Mouse (Mus musculus): ENCODE results near the gene Hlcs.
"Not testable (repeated sequence)": the region's sequence is repeated elsewhere in the genome, so short reads cannot be mapped to it uniquely, and the experiment has no call there.

Hlcs gene

DNA sequence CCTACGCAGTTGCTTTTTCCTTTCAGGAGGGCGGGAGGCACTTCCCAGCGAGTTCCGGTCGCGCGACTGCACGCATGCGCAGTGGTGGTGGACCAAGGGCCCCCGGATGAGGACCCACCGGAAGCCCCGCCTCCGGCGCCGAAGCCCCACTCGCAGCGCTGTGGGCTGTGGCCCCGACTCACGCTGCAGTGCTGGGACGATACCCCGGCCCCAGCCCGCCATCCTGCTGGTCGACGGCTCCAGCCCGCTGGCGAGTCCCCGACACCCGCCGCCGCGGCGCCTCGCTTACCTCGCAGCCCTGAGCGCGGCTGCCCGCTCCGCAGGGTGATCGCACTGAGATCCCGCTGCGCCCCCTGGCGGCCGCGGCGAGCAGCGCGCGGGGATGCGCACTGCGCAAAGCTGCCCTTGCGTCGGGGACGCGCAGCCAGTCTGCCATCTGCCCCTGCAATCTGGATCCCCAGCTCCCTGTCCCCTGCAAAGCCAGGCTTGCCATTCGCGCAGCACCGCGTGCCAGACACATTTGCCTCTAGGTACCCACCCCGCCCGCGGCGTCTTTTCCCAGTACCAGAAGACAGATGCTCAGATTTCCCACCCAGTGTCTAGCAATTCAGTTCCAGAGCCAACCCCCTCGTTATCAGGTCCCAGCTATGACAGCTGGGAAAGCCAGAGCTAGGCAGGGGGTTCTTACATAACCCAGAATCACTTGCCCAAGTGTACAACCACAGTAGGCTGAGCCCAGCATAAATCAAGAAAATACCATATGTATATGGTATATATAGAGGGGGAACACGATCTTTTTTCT is at the start of gene Hlcs:
Gene Hlcs, minus strand, starts transcription at position 343 of the 802 bp plus-strand sequence.
- peak; percentile 98 for DNase-seq

DNA sequence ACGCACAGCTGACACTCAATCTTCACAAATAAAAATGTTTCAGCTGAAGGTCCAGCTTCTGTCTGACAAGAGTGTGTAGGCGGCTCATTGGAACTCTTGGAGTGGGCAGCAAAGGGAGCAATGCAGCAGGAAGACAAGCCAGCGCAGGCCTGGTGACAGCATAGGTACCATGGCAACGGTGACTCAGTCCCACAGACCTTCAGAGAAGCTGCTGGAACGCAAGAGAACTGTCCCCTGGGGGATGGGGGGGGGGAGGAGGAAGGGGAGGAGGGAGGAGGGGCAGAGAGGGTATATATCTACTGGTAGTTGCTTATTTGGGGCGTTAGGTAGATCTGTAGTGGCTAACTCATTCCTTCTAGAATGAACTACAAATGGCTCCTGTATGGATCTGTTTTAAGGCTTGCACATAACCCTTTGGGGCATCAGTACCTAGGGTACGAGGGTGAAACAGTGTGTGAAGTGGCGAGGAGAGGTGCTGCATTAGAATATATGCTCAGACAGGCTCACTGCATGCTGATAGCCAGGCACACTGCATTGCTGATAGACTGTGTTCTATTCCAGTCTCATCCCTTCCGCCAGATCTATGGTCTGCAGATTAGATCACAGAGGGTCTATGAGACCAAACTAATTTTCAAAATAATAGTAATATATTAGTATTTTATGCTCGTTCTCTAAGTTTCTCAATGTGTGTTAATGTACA is 49.0 kb upstream of the Hlcs start:
- no peak for DNase-seq

DNA sequence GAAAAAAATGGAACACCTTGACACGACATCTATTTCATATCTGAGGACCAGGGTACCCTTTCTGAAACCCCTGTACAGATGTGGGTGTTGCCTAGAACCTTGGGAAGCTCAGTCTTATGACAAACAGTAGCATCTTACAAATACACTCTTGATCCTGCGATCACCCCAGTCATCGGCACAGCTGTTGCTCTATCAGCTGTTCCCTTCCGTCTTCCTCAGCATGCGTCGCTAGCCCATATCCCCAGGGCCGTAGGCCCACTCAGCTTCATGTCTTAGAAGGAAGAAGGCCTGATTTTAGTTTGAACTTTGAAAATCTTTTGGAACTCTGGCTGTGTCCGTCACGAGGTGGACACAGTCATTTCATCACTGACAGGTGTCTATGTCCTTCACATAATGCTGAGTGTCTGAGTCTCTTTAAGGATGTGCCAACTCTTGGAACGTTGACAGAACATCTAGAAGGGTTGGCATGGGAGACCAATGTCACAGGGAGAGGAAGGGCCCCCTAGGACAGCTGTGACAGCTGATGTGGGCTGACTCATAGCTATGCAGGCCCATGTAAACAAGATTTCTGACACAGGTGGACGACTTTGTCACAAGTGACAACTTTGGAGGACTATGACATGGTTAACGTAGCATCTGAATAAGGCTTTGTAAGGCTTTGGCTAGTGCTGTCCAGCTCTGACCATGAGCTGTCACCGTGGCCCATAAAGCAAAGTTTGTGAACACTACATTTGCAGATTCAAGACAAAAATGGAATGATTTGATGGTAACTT is 47.4 kb upstream of the Hlcs start:
- no peak for DNase-seq

DNA sequence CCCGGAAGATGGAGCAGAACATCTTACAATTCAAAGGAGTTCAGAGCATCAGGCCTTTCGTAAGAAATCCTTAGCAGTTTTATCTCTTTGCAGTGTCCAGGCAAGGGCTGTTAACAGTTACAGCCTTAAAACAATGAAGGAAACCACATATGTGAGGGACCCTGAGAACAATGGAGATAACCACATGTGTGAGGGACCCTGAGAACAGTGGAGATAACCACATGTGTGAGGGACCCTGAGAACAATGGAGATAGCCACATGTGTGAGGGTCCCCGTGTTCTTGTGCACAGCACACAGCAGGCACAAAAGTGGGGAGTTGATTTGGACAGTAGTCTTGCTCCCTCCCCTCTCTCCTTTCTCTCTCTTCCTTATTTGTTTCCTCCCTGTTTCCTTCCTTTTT is 44.7 kb upstream of the Hlcs start:
- DNase-seq = no peak

DNA sequence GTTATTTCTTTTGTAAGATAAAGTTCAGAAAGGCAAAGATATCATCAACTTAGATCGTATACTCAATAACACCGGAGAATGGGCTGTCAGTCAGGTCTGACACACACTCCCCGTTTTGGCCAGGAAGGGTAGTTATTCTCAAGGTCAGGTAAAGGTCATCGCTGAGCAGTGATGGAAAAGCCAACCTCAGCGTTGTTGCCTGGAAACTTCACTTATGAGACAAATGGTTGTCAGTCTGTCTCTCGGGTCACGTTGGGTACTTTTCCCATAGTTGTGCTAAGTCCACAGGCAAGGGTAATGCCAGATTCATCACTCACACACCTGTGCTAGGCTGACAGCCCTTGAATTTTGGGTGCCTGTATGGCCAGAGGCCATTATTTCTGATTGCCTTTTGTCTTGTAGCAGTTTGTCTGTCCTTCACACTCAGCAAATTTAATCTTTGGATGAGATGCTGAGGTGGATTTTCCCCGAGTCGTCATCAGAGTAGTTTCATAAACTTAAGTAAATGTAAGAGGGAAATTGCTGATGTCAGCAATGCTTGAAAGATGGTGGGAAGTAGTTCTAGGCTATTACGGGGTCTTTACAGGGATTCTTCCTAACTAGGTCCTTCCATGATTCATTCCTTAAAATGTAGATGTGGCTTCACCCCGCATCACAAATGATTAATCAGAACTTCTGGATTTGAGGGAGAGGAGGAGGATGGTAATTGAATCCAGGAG is 43.6 kb upstream of the Hlcs start:
- DNase-seq = no peak

DNA sequence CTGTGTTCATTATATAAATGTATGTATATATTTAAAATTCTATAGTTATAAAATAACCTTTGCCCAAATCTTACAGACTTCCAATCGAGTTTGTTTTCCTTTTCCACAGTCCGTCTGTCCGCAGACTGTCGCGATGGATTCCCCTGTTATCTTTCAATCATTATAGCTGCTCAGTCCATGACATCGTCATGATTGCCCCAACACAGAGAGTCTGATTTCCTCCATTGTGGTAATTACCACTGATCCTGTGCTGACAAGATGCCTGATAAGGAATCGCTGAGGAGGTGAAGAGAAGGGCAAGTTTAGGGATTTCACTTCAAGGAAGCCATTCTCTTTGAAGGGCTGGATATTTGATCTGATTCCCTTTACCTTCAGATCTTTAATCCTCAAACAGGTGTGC is 42.7 kb upstream of the Hlcs start:
- DNase-seq = no peak

DNA sequence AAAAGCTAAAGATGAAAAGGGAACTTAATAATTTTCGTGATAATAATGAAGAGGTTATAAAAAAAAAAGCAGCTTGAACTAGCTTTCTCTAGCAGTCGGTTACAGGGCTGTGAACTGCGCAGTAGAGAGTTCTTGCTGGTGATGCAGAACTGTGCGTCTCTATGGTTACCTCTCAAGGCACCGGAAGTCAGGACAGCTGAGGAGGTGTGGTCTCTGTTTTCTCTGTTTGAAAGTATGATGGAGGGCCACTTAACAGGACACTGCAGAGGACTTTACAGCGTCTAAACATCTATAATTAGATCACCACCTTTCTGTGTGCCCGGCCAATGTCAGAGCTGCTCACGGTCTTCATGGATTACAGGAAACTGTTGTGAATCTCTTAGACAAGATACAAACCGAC is 41.1 kb upstream of the Hlcs start:
- peak; percentile 30 to 52 for DNase-seq

DNA sequence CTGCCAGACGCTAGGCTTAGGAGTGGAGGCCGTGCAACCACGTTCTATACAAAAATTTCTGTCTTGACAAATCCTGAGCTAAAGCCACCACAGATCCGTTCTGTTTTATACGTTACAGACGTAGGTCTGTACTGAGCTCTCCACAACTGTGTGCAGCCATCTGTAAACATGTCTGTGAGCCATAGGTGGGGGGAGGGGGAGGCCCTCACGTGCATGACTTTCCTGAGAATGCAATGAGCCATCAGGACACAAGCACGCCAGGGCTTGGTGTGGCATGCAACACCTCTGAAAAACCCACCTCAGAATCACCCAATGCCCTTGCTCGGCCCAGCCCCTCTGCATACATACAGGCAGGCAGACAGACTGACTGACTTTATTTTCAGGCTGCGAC is 36.9 kb upstream of the Hlcs start:
- DNase-seq = no peak

DNA sequence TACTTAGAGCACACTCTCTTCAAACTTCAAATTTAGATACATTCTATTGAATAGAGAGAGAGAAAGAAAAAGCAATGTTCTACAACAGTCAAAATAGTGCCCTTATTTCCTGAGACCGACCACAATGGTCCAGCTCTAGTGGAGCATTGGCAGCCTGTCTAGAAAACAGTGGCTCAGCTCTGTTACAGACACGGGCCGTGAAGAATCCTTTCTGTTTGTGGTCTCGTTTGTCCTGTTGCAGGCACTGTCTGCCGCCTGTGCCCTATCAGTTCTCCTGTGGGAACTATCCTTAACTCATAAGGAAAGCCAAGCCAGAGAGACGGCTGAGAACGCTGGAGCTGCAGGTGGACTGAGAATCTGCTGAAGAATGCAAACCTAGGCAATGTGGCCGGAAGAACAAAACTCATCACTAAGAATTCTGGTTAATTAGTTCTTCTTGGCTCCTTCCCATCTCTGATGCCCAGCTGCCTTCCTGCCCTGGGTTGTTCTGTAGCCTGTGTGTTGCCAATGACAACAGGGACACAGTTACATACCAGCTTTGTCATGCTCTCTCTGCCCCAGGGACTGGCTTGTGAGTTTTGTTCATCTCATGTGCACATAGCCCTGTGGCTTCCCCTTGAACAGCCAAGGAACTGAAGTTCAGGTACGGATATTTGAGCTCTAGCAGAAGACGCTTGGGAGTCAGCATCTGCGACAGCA is 36.4 kb upstream of the Hlcs start:
- no peak for DNase-seq

DNA sequence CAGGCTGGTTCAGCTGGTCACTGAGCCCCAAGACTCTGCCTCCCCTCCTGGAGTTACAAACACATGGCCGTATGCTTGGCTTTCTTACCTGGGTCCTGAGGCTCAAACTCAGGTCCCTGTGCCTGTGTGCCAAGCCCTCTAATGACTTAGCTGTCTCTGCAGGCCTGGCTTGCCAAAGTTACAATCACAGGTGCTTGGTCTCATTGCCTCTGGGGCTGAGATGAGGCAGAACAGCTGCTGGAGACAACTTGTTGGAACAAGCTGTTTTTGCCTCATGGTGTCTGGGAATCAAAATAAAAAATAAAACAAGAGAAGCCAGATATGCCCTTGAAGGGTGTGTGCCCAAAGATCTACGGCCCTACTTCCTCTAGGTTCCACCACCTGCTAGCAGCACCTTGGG is 35.4 kb upstream of the Hlcs start:
- no peak for DNase-seq

DNA sequence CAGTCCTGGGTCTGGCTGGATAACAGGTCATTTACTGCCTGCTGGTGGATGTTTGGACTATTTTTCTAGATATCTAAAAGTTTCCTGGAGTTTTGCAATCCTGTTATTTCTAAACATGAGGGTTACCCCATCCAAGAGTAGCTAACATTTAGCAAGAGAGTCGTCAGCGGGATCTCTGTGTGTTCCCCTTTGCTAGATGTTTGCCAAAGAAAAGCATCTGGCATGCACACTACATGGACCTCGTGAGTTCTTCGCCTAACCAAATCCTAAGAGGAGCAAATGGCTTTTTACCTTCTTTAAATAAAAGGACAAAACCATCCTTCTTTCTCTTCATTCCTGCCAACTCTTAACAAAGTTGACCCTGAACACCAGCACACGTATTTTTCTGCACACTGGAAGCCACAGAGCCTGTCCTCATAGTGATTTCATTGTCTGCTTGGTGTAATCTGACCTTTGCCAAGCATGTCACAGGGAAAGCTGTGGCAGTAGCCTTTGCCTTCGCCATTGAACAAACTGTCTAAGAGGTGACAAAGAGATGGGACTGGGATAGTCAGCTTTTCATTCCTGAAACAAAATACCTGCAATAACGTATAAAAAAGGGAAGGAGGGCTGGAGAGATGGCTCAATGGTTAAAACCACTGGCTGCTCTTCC is 33.8 kb upstream of the Hlcs start:
- DNase-seq = no peak

DNA sequence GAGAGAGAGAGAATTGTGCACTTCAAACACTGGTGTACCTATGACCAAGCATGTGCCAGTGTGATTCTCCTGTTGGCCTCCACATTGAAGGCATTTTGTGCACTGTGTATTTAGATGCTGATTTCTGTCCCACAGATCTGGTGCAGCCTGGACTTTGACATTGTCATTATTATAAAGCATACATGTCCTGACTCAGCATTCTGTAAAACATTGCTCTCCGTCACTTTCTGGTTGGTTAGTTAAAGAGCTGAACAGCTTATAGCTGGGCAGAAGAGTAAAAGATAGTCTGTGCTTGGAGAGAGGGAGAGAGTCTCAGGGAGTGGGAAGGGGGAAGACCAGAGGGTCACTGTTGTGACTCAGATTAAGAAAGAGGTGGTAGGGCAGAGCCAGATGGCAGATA is 32.4 kb upstream of the Hlcs start:
- no peak for DNase-seq

DNA sequence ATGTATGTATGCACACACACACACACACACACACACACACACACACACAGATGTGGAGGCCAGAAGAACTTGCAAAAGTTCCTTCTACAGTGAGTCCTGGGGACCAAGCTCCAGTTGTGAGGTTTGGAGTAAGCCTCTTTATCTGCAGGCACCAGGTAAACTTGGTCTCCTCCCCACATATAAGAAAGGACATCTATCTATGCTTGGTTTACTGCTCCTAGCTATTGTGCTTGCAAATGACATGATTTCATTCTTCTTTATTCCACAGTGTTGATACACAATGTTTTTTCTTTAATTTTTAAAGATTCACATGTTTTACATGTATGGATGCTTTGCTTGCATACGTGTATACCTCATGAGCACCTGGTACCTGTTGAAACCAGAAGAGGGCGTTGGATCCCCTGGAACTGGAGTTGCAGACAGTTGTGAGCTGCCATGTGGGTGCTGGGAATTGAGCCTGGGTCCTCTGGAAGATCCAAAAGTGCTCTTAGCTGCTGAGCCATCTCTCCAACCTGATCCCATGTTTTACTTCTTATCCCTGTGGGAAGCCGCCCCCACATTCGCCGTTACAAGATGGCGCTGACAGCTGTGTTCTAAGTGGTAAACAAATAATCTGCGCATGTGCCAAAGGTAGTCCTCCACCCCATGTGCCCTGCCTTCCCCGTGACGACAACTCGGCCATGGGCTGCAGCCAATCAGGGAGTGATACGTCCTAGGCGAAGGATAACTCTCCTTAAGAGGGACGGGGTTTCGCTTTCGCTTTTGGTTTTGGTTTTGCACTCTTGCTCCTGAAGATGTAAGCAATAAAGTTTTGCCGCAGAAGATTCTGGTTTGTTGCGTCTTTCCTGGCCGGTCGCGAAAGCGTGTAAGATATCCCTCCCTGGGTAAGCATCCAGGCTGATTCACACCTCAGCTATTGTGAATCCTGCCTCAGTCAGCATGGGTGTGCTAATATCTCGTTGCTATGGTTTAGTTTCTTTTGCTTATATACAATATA is 26.1 kb upstream of the Hlcs start:
- DNase-seq = not testable (repeated sequence)

DNA sequence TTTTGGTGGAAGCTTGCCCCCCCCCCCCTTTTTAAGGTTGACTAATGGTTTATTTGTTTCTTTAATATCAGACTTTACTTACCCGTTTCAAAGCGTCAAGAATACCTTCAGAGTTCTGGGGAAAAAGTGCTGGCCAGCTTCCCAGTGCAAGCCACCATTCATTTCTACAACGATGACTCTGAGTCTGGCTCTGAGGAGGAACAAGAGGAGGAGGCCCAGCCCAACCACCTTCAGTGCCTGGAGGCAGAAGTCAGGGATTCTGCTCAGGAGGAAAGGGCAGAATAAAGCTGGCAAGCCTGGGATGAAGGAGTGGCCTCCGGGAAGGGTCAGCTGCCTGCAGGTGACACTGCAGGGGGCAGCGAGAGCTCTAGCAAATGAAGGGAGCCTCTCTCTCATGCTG is 22.3 kb upstream of the Hlcs start:
- DNase-seq = no peak

DNA sequence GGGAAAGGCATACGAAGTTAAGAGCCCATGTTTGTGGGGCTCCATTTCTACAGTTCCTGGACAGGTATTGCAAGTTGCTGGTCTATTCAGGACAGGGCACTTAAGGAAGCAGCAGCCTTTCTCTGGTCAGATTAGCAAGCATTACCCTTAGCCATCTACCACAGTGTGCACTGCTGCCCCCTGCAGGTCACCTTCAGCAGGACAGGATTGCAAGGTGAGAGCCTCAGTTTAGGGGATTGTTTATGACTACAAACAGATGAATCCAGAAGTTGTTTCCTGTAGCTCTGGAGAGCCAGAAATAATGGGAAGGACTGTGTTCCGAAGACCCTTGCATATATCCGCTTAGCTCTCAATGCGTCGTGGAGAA is 18.5 kb upstream of the Hlcs start:
- DNase-seq = peak; percentile 58 to 69

DNA sequence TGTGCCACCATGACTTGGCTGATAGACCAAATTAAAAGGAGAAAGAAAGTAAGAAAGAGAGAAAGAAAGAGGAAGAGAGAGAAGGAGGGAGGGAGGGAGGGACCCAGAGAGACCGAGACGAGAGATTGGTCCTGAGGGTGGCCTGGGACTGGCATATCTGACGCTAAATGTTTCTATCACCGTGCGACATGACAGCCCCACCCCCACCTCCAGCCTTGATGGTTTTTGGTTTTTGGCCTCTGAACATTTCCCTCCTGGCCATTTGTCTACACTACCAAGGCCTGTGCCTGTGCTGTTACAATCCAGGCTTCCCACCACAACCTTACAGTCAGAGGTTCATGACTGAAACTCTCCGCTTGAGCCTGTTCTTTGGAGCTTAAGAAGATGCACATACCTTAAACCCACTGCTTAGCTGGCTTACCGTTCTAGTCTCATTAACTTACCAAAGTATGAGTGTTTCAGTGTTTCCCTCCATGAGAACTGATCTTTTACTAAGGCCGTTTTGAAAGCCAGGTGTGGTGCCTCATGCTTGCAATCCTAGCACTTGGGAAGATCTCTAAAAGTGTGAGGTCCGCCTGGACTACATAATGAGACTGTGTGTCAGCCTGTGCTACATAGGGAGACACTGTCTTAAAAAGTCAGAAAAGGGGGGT is 18.0 kb upstream of the Hlcs start:
- DNase-seq = no peak

DNA sequence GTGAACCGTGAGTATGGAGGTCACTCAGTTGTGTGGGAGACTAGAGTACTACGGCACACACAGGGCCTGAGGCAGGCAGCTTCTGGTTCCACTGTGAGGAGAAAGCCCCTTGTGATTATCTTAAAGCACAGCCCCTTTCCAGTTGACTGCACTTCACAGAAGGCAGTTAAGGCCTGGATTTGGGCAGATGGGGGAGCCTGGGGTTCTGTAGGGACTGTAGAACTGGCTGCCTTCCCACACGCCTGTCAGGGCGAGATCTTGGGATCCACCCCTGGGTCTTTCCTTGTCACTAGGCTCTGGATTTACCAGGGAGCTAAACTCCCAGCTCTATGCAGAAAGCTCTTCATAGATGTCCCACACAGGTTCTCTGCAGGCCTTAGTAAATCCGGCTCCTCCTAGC is 17.1 kb upstream of the Hlcs start:
- no peak for DNase-seq

DNA sequence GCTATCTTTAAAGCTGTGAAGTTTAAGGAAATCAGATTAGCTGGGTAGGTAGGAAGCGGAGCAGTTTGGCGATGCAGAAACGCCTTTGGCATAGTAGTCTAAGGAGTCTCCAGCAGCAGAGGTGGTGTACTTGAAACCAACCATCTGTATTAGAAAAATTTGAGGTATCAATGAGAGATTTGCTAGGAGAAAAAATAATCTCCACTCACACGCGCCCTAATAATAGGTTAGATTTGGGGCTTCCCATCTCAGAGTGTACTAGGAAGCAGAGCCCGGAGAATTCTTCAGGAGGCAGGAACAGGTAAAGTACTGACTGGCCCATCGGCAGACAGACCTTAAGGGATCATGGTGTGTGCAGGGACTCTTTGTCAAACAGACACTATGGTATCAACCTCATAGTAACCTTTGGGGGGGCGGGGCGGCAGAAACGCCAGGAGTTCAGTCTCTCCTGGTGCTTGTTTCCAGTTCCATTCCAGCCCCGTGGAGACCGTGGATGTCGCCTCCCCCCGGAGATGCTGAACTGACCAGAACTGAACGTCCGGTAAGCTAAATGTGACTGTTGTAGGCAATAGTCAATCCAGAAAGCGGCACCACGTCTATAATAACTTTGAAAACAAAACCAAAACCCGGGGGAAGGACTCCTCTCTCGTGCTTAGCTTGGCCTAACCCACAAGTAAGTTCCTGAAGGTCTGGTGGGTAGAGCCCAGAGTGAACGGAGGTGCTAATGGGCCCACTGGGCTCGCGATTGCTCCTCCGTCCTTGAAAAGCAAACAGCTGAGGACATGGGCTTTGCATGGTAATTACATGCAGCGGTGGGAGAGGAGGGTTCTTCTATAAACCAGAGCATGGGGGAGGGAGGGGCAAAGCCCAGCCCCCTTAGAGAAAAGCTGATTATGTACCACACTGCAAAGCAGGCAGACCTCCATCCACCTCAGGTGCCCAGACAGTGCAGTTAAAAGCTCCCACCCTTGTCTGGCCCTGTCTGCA is 15.8 kb upstream of the Hlcs start:
- no peak for DNase-seq
